Mouse (Mus musculus): ENCODE results near the gene Tmtc2.

- no peak for TF ChIP-seq CTCF (conservative IDR thresholded peaks at IDR 0.05; ENCODE audit: low read length)
- no peak for TF ChIP-seq NANOG (IDR thresholded peaks at IDR 0.05; ENCODE audit: borderline replicate concordance, low read length)
Measured at GRCm38 (mm10) chr10:105287575-105287974, 286.7 kb downstream of the Tmtc2 start.
